Mouse (Mus musculus): ENCODE results near the gene Gm9936.
"Not testable (repeated sequence)": the region's sequence is repeated elsewhere in the genome, so short reads cannot be mapped to it uniquely, and the experiment has no call there.

GRCm38 (mm10) chr5:114882319-114882718 lies 23.8 kb upstream of the Gm9936 start:
- TF ChIP-seq POLR2A (IDR thresholded peaks at IDR 0.05; ENCODE audit: borderline replicate concordance, low read depth, low read length); CTCF (IDR thresholded peaks at IDR 0.05; ENCODE audit: low read depth, low read length): not testable (repeated sequence)

All from bone marrow macrophage, adult 2 months (primary cell).